In genomic region chr15:11364795-11365194, GRCm38 (mm10) we compare ENCODE assay signal across 12 mouse cellular contexts. TPM values are rescaled to one million over a fixed set of nuclear protein-coding genes. Genes with fewer than 3 reads are reported as not detected.
DNase-seq lines count a peak whose midpoint lies in the region; ATAC-seq and TF ChIP-seq lines count a peak whose summit lies in the region.
"Had no signal": no experiment of that assay in that cellular context is flagged by ENCODE, and none has a peak within 500 bp of the region (broad histone marks: within the 10 kb centered on the region; RNA-seq: fewer than 3 reads in every experiment).

No protein-coding gene starts in this region.

- H3K9me3 ChIP-seq in midbrain, postnatal 0 days (ENCODE audit: low read length) = no peaks in the 10 kb centered on the region
- H3K9me3 ChIP-seq in midbrain, embryonic 16.5 days (replicated peaks; ENCODE audit: control insufficient read depth, low read length, poor library complexity, severe bottlenecking) = no peaks in the 10 kb centered on the region
- H3K9me3 ChIP-seq: limb, embryonic 12.5 days; neural tube, embryonic 12.5 days had no signal

- H3K36me3 ChIP-seq in midbrain, postnatal 0 days (ENCODE audit: insufficient read depth, low read length) = no peaks in the 10 kb centered on the region
- no peaks in the 10 kb centered on the region for H3K36me3 ChIP-seq in midbrain, embryonic 16.5 days (ENCODE audit: control insufficient read depth, insufficient read depth, low read length)
- H3K36me3 ChIP-seq: limb, embryonic 12.5 days; neural tube, embryonic 12.5 days had no signal

- no peak overlapping the region for H3K9ac ChIP-seq in midbrain, postnatal 0 days (replicated peaks; ENCODE audit: low read length, poor library complexity, severe bottlenecking)
- no peak overlapping the region for H3K9ac ChIP-seq in midbrain, embryonic 16.5 days (ENCODE audit: low read depth, low read length)
- H3K9ac ChIP-seq: limb, embryonic 12.5 days; neural tube, embryonic 12.5 days had no signal

- H3K4me3 ChIP-seq in midbrain, postnatal 0 days (ENCODE audit: low read depth, low read length) = no peak overlapping the region
- no peak overlapping the region for H3K4me3 ChIP-seq in midbrain, embryonic 16.5 days (ENCODE audit: low read depth, low read length)
- H3K4me3 ChIP-seq: limb, embryonic 12.5 days; neural tube, embryonic 12.5 days had no signal

- ATAC-seq in midbrain, postnatal 0 days (ENCODE audit: low FRiP score) = no peak
- ATAC-seq in midbrain, embryonic 16.5 days = no peak
- ATAC-seq in megakaryocyte, adult 5-6 weeks (ENCODE audit: poor library complexity, severe bottlenecking) = no peak
- ATAC-seq: activated CD4-positive, CD25-positive, alpha-beta regulatory T cell, adult 4 months had no signal

- no peak for TF ChIP-seq CTCF in midbrain, postnatal 0 days (IDR thresholded peaks at IDR 0.05)

- H3K4me2 ChIP-seq in midbrain, postnatal 0 days (ENCODE audit: low read depth, low read length, poor library complexity, severe bottlenecking) = no peak overlapping the region
- no peak overlapping the region for H3K4me2 ChIP-seq in midbrain, embryonic 16.5 days (ENCODE audit: low read length)
- H3K4me2 ChIP-seq: limb, embryonic 12.5 days; neural tube, embryonic 12.5 days had no signal

- no peak overlapping the region for H3K27ac ChIP-seq in midbrain, postnatal 0 days (ENCODE audit: low read depth, low read length)
- no peak overlapping the region for H3K27ac ChIP-seq in midbrain, embryonic 16.5 days (ENCODE audit: low read length)
- H3K27ac ChIP-seq: limb, embryonic 12.5 days; neural tube, embryonic 12.5 days had no signal

- DNase-seq in gastrocnemius, adult 18-20 months (ENCODE audit: low spot score) = peak; percentile 31
- DNase-seq in gastrocnemius, postnatal 25 days = no peak
- DNase-seq in midbrain, postnatal 0 days (ENCODE audit: low spot score) = peak; percentile 77
- DNase-seq in layer of hippocampus, postnatal 14 days (ENCODE audit: low spot score in 2 of 2) = peak; percentile 35 to 72
- peak; percentile 19 for DNase-seq in right cerebral cortex, postnatal 4 days
- DNase-seq in heart, adult 18-20 months = no peak
- DNase-seq: cerebellum, adult 9-11 months had no signal

- H3K4me1 ChIP-seq in midbrain, postnatal 0 days (ENCODE audit: insufficient read depth, low read length) = no peaks in the 10 kb centered on the region
- no peaks in the 10 kb centered on the region for H3K4me1 ChIP-seq in midbrain, embryonic 16.5 days (ENCODE audit: control insufficient read depth, insufficient read depth, low read length)
- H3K4me1 ChIP-seq: limb, embryonic 12.5 days; neural tube, embryonic 12.5 days had no signal

- WGBS in midbrain, postnatal 0 days = 97% methylated on average over 1 of the region's 1 CpGs
- 100% methylated on average over 1 of the region's 1 CpGs for WGBS in midbrain, embryonic 16.5 days

- no peaks in the 10 kb centered on the region for H3K27me3 ChIP-seq in midbrain, postnatal 0 days (ENCODE audit: insufficient read depth, low read length)
- H3K27me3 ChIP-seq in midbrain, embryonic 16.5 days (ENCODE audit: control insufficient read depth, insufficient read depth, low read depth, low read length) = no peaks in the 10 kb centered on the region
- H3K27me3 ChIP-seq: limb, embryonic 12.5 days; neural tube, embryonic 12.5 days had no signal

RNA-seq across cellular contexts. Expression of gene Tars, which starts 34.7 kb away (rescaled TPM):
- 10 to 100 TPM; 32.8 to 37.9 TPM for total RNA-seq in gastrocnemius, adult 18-20 months (2021)
- 10 to 100 TPM; 27.0 to 32.9 TPM for total RNA-seq in gastrocnemius, postnatal 25 days (2021)
- total RNA-seq in midbrain, postnatal 0 days (2014; rRNA removed) = 27.6 and 31.0 TPM in 2 replicates
- polyA plus RNA-seq in midbrain, postnatal 0 days (2015; fragmentation: Nextera tagmentation; extraction: Ambion mirVana) = 33.6 and 35.2 TPM in 2 replicates
- polyA plus RNA-seq in midbrain, embryonic 16.5 days (2015; fragmentation: Nextera tagmentation; extraction: Ambion mirVana) = 50.0 and 52.3 TPM in 2 replicates
- 10 to 100 TPM; 40.3 to 40.7 TPM for total RNA-seq in layer of hippocampus, postnatal 14 days (2021)
- 10 to 100 TPM; 18.4 to 18.5 TPM for total RNA-seq in heart, adult 18-20 months (2021)
- total RNA-seq in megakaryocyte, adult 5-6 weeks (2015) = 18.1 and 20.2 TPM in 2 replicates
- total RNA-seq in megakaryocyte, adult 5-6 weeks (2017) = 32.3 and 36.5 TPM in 2 replicates

Comparison
In these comparisons a context has a peak if more than half of its experiments do, and no peak if none do; other contexts are left out.
1. DNase-seq: peak in gastrocnemius, adult 18-20 months (single experiment), midbrain, postnatal 0 days (single experiment), layer of hippocampus, postnatal 14 days (2 of 2) and right cerebral cortex, postnatal 4 days (single experiment); none in gastrocnemius, postnatal 25 days (single experiment) and heart, adult 18-20 months (0 of 2).